Mouse (Mus musculus): ENCODE results near the gene Rsbn1. TPM values are rescaled to one million over a fixed set of nuclear protein-coding genes. Genes with fewer than 3 reads are reported as not detected.

Gene Rsbn1
- polyA plus RNA-seq, 1 experiment, result 3.0 TPM

GRCm38 (mm10) chr3:104006896-104007466 lies 93.1 kb downstream of the Rsbn1 start:
- TF ChIP-seq POLR2AphosphoS2 (IDR thresholded peaks at IDR 0.05; ENCODE audit: insufficient read length, low read depth) (no peak), POLR2A (IDR thresholded peaks at IDR 0.05; ENCODE audit: insufficient read length, low read depth) (no peak), CEBPB (IDR thresholded peaks at IDR 0.05; ENCODE audit: insufficient read depth, poor library complexity, severe bottlenecking) (no peak), MYOD1 (IDR thresholded peaks at IDR 0.05; ENCODE audit: control insufficient read depth in 1 of 3, insufficient read length in 2 of 3, low read depth in 2 of 3) (no peak), TCF3 (IDR thresholded peaks at IDR 0.05; ENCODE audit: insufficient read length, low read depth) (no peak), USF1 (IDR thresholded peaks at IDR 0.05; ENCODE audit: low read depth) (no peak), REST (IDR thresholded peaks at IDR 0.05; ENCODE audit: insufficient read depth, insufficient read length) (no peak), TCF12 (IDR thresholded peaks at IDR 0.05; ENCODE audit: insufficient read depth, poor library complexity, severe bottlenecking) (no peak)
- peaks cover 23% of the 10 kb centered on the region for H3K36me3 ChIP-seq (ENCODE audit: control insufficient read depth, insufficient read depth)
- no peak overlapping the region for H3K4me2 ChIP-seq (ENCODE audit: low read depth)
- no peaks in the 10 kb centered on the region for H3K27me3 ChIP-seq (ENCODE audit: control insufficient read depth, insufficient read depth, insufficient read length)
- no peaks in the 10 kb centered on the region for H3K79me2 ChIP-seq (ENCODE audit: control insufficient read depth, insufficient read depth)
- no peak overlapping the region for H3K4me3 ChIP-seq
- H3ac ChIP-seq (ENCODE audit: control insufficient read depth, insufficient read length), result no peak overlapping the region

GRCm38 (mm10) chr3:104007479-104007878 lies 93.6 kb downstream of the Rsbn1 start:
- Histone ChIP-seq H3K4me2 (ENCODE audit: low read depth) (no peak overlapping the region), H3K27me3 (ENCODE audit: control insufficient read depth, insufficient read depth, insufficient read length) (no peaks in the 10 kb centered on the region), H3ac (ENCODE audit: control insufficient read depth, insufficient read length) (no peak overlapping the region), H3K36me3 (ENCODE audit: control insufficient read depth, insufficient read depth) (peaks cover 23% of the 10 kb centered on the region), H3K79me2 (ENCODE audit: control insufficient read depth, insufficient read depth) (no peaks in the 10 kb centered on the region), H3K4me3 (no peak overlapping the region)
- no peak for TF ChIP-seq USF1 (IDR thresholded peaks at IDR 0.05; ENCODE audit: low read depth)
- peak; percentile 26 for TF ChIP-seq POLR2AphosphoS2 (IDR thresholded peaks at IDR 0.05; ENCODE audit: insufficient read length, low read depth)

GRCm38 (mm10) chr3:104009924-104010662 lies 96.2 kb downstream of the Rsbn1 start:
- H3K36me3 ChIP-seq (ENCODE audit: control insufficient read depth, insufficient read depth), result peaks cover 24% of the 10 kb centered on the region
- no peak overlapping the region for H3ac ChIP-seq (ENCODE audit: control insufficient read depth, insufficient read length)
- H3K4me2 ChIP-seq (ENCODE audit: low read depth), result no peak overlapping the region
- TF ChIP-seq REST (IDR thresholded peaks at IDR 0.05; ENCODE audit: insufficient read depth, insufficient read length) (no peak), E2F4 (IDR thresholded peaks at IDR 0.05; ENCODE audit: insufficient read depth) (no peak), SRF (IDR thresholded peaks at IDR 0.05; ENCODE audit: control insufficient read depth, insufficient read length, low read depth) (no peak), MYOG (IDR thresholded peaks at IDR 0.05; ENCODE audit: control insufficient read depth in 1 of 3, insufficient read depth in 1 of 3, insufficient read length in 2 of 3, low read depth in 2 of 3) (no peak), POLR2A (IDR thresholded peaks at IDR 0.05; ENCODE audit: insufficient read length, low read depth) (no peak)
- no peaks in the 10 kb centered on the region for H3K27me3 ChIP-seq (ENCODE audit: control insufficient read depth, insufficient read depth, insufficient read length)
- H3K79me2 ChIP-seq (ENCODE audit: control insufficient read depth, insufficient read depth), result no peaks in the 10 kb centered on the region
- no peak overlapping the region for H3K4me3 ChIP-seq

GRCm38 (mm10) chr3:104011972-104012371 lies 98.1 kb downstream of the Rsbn1 start:
- Histone ChIP-seq H3K4me2 (ENCODE audit: low read depth) (no peak overlapping the region), H3K4me3 (no peak overlapping the region), H3K27me3 (ENCODE audit: control insufficient read depth, insufficient read depth, insufficient read length) (no peaks in the 10 kb centered on the region), H3K36me3 (ENCODE audit: control insufficient read depth, insufficient read depth) (peaks cover 20% of the 10 kb centered on the region), H3ac (ENCODE audit: control insufficient read depth, insufficient read length) (no peak overlapping the region), H3K79me2 (ENCODE audit: control insufficient read depth, insufficient read depth) (no peaks in the 10 kb centered on the region)
- TF ChIP-seq POLR2AphosphoS2 (IDR thresholded peaks at IDR 0.05; ENCODE audit: insufficient read length, low read depth) (no peak), CEBPB (IDR thresholded peaks at IDR 0.05; ENCODE audit: insufficient read depth, poor library complexity, severe bottlenecking) (no peak), POLR2A (IDR thresholded peaks at IDR 0.05; ENCODE audit: insufficient read length, low read depth) (no peak), TCF3 (IDR thresholded peaks at IDR 0.05; ENCODE audit: insufficient read length, low read depth) (no peak), REST (IDR thresholded peaks at IDR 0.05; ENCODE audit: insufficient read depth, insufficient read length) (no peak)

Other genes with a start within 250 kb of the Rsbn1 start
- 15.3 TPM for gene Olfml3, start 176.1 kb upstream of the Rsbn1 start, polyA plus RNA-seq (2012; fragmentation: generic; extraction: Trizol)
- not detected for gene Gm10964, start 174.8 kb upstream of the Rsbn1 start, polyA plus RNA-seq (2012; fragmentation: generic; extraction: Trizol)
- 16.7 TPM for gene Hipk1, start 122.6 kb upstream of the Rsbn1 start, polyA plus RNA-seq (2012; fragmentation: generic; extraction: Trizol)
- 3.9 TPM for gene Dclre1b, start 104.7 kb upstream of the Rsbn1 start, polyA plus RNA-seq (2012; fragmentation: generic; extraction: Trizol)
- gene Ap4b1, start 104.6 kb upstream of the Rsbn1 start, polyA plus RNA-seq (2012; fragmentation: generic; extraction: Trizol), result 14.5 TPM
- 0.06 TPM for gene Gm43064, start 104.5 kb upstream of the Rsbn1 start, polyA plus RNA-seq (2012; fragmentation: generic; extraction: Trizol)
- gene Bcl2l15, start 81.5 kb upstream of the Rsbn1 start, polyA plus RNA-seq (2012; fragmentation: generic; extraction: Trizol), result 0.25 TPM
- gene Ptpn22, start 54.3 kb upstream of the Rsbn1 start, polyA plus RNA-seq (2012; fragmentation: generic; extraction: Trizol), result 5.3 TPM
- 5.5 TPM for gene Phtf1, start 54.0 kb downstream of the Rsbn1 start, polyA plus RNA-seq (2012; fragmentation: generic; extraction: Trizol)